Mouse (Mus musculus) limb, embryonic 10.5 days (tissue): Measurements from ENCODE around the gene Dusp14. TPM values are rescaled to one million over a fixed set of nuclear protein-coding genes. Genes with fewer than 3 reads are reported as not detected.

Source experiments
- DNase-seq: peaks from one replicate; pipeline ENCODE4 v3.0.0-alpha.2; 2017; ENCODE audit warnings: low spot score
- H3K27ac ChIP-seq: fragments of 300-500 bp; sonication (generic); 2 replicates; pipeline ENCODE4 v1.5.1; 2016; ENCODE audit warnings: mild to moderate bottlenecking
- H3K27me3 ChIP-seq: fragments of 300-500 bp; sonication (generic); 2 replicates; pipeline ENCODE4 v1.6.1; 2016; ENCODE audit warnings: low read depth, mild to moderate bottlenecking; ENCODE audit not compliant: poor library complexity, severe bottlenecking
- H3K36me3 ChIP-seq: fragments of 300-500 bp; sonication (generic); 2 replicates; pipeline ENCODE4 v1.6.1; 2016; ENCODE audit warnings: mild to moderate bottlenecking, moderate library complexity
- H3K4me1 ChIP-seq: fragments of 300-500 bp; sonication (generic); 2 replicates; pipeline ENCODE4 v1.6.1; 2016
- H3K4me3 ChIP-seq: fragments of 300-500 bp; sonication (generic); 2 replicates; pipeline ENCODE4 v1.5.1; 2016; ENCODE audit warnings: mild to moderate bottlenecking, moderate library complexity
- H3K9me3 ChIP-seq: fragments of 300-500 bp; sonication (generic); replicated peaks from 2 replicates; pipeline ENCODE4 v1.6.1; 2016; ENCODE audit warnings: mild to moderate bottlenecking
- WGBS: fragments of 180-500 bp; shearing (Covaris S2); methylation state at CpG from one replicate; pipeline ENCODE4 v1.1.7; 2016; 5-methylcytosine and 5-hydroxymethylcytosine counted together
- polyA plus RNA-seq: library from polyadenylated mRNA; unstranded; fragments of >200 nt; fragmentation: Nextera tagmentation; extraction: Ambion mirVana; gene quantifications from 2 replicates; pipeline ENCODE4 v1.2.1, GENCODE M21; 2016

The Dusp14 gene
- polyA plus RNA-seq, 1 experiment from 2014 or later, result 7.3 TPM

- Histone ChIP-seq H3K27me3 (no peaks in the 10 kb centered on the region), H3K4me1 (no peaks in the 10 kb centered on the region), H3K27ac (no peak overlapping the region), H3K9me3 (no peaks in the 10 kb centered on the region), H3K4me3 (no peak overlapping the region), H3K36me3 (peaks cover 57% of the 10 kb centered on the region)
- 97% methylated on average over 11 of the region's 11 CpGs for WGBS
- DNase-seq, result no peak
These were observed 10.3 kb upstream of the Dusp14 start for GRCm38 (mm10) chr11:84079361-84079760.

- peaks cover 51% of the 10 kb centered on the region for H3K36me3 ChIP-seq
- H3K4me1 ChIP-seq, result peaks cover under 1% of the 10 kb centered on the region
- no peak for DNase-seq
- no peaks in the 10 kb centered on the region for H3K9me3 ChIP-seq
- H3K27me3 ChIP-seq, result no peaks in the 10 kb centered on the region
- no peak overlapping the region for H3K27ac ChIP-seq
- 96% methylated on average over 9 of the region's 9 CpGs for WGBS
- no peak overlapping the region for H3K4me3 ChIP-seq
These were observed 9.5 kb upstream of the Dusp14 start for GRCm38 (mm10) chr11:84078601-84079000.

GRCm38 (mm10) chr11:84077008-84077407 is 7.9 kb upstream of the Dusp14 start:
- Histone ChIP-seq H3K9me3 (no peaks in the 10 kb centered on the region), H3K36me3 (peaks cover 38% of the 10 kb centered on the region), H3K27me3 (no peaks in the 10 kb centered on the region), H3K27ac (no peak overlapping the region), H3K4me1 (peaks cover 11% of the 10 kb centered on the region), H3K4me3 (no peak overlapping the region)
- WGBS, result 83% methylated on average over 2 of the region's 2 CpGs
- DNase-seq, result no peak

GRCm38 (mm10) chr11:84073816-84074764 is 5.0 kb upstream of the Dusp14 start:
- Histone ChIP-seq H3K36me3 (peaks cover 10% of the 10 kb centered on the region), H3K27ac (no peak overlapping the region), H3K9me3 (no peaks in the 10 kb centered on the region), H3K4me3 (no peak overlapping the region), H3K27me3 (peaks cover 13% of the 10 kb centered on the region), H3K4me1 (peaks cover 12% of the 10 kb centered on the region)
- no peak for DNase-seq
- 88% methylated on average over 7 of the region's 7 CpGs for WGBS

GRCm38 (mm10) chr11:84072904-84073651 is 4.0 kb upstream of the Dusp14 start:
- Histone ChIP-seq H3K9me3 (no peaks in the 10 kb centered on the region), H3K4me3 (no peak overlapping the region), H3K4me1 (peaks cover 19% of the 10 kb centered on the region), H3K36me3 (peaks cover under 1% of the 10 kb centered on the region; the same call in 1 of the 2 replicates), H3K27ac (no peak overlapping the region), H3K27me3 (peaks cover 23% of the 10 kb centered on the region)
- no peak for DNase-seq
- WGBS, result 52% methylated on average over 9 of the region's 9 CpGs

- Histone ChIP-seq H3K36me3 (no peaks in the 10 kb centered on the region), H3K4me3 (peak overlapping the region; percentile 66), H3K27ac (peak overlapping the region; percentile 79)
These were observed 649 bp downstream of the Dusp14 start for GRCm38 (mm10) chr11:84068191-84069033.

GRCm38 (mm10) chr11:84067720-84068190 is 1.3 kb downstream of the Dusp14 start:
- H3K9me3 ChIP-seq, result no peaks in the 10 kb centered on the region
- no peak for DNase-seq
- 2% methylated on average over 21 of the region's 21 CpGs for WGBS
- H3K4me3 ChIP-seq, result peak overlapping the region; percentile 66
- H3K27ac ChIP-seq, result peak overlapping the region; percentile 79
- H3K27me3 ChIP-seq, result peaks cover 58% of the 10 kb centered on the region
- H3K4me1 ChIP-seq, result peaks cover 28% of the 10 kb centered on the region
- H3K36me3 ChIP-seq, result no peaks in the 10 kb centered on the region

More at GRCm38 (mm10) chr11:84068191-84069033, 649 bp downstream of the Dusp14 start:
- H3K9me3 ChIP-seq, result no peaks in the 10 kb centered on the region
- peaks cover 58% of the 10 kb centered on the region for H3K27me3 ChIP-seq
- H3K4me1 ChIP-seq, result peaks cover 35% of the 10 kb centered on the region
- 2% methylated on average over 63 of the region's 63 CpGs for WGBS
- DNase-seq, result peak; percentile 73

- DNase-seq, result peak; percentile 52
- H3K27ac ChIP-seq, result no peak overlapping the region
- WGBS, result 8% methylated on average over 18 of the region's 18 CpGs
- peaks cover 27% of the 10 kb centered on the region for H3K4me1 ChIP-seq
- peak overlapping the region; percentile 66 for H3K4me3 ChIP-seq
- H3K27me3 ChIP-seq, result peaks cover 58% of the 10 kb centered on the region
- H3K36me3 ChIP-seq, result no peaks in the 10 kb centered on the region
- no peaks in the 10 kb centered on the region for H3K9me3 ChIP-seq
These were observed 2.0 kb downstream of the Dusp14 start for GRCm38 (mm10) chr11:84066927-84067645.

- H3K9me3 ChIP-seq, result no peaks in the 10 kb centered on the region
- no peaks in the 10 kb centered on the region for H3K36me3 ChIP-seq
- peaks cover 27% of the 10 kb centered on the region for H3K4me1 ChIP-seq
- 5% methylated on average over 11 of the region's 11 CpGs for WGBS
- no peak for DNase-seq
- no peak overlapping the region for H3K27ac ChIP-seq
- no peak overlapping the region for H3K4me3 ChIP-seq
- peaks cover 58% of the 10 kb centered on the region for H3K27me3 ChIP-seq
These were observed 3.0 kb downstream of the Dusp14 start for GRCm38 (mm10) chr11:84066071-84066481.

GRCm38 (mm10) chr11:84063631-84064209 is 5.3 kb downstream of the Dusp14 start:
- H3K36me3 ChIP-seq, result no peaks in the 10 kb centered on the region
- peaks cover 41% of the 10 kb centered on the region for H3K27me3 ChIP-seq
- DNase-seq, result no peak
- no peak overlapping the region for H3K4me3 ChIP-seq
- peaks cover 23% of the 10 kb centered on the region for H3K4me1 ChIP-seq
- no peaks in the 10 kb centered on the region for H3K9me3 ChIP-seq
- 91% methylated on average over 3 of the region's 3 CpGs for WGBS
- no peak overlapping the region for H3K27ac ChIP-seq

- Histone ChIP-seq H3K27me3 (peaks cover 32% of the 10 kb centered on the region), H3K27ac (no peak overlapping the region), H3K9me3 (no peaks in the 10 kb centered on the region), H3K4me1 (peaks cover 19% of the 10 kb centered on the region), H3K4me3 (no peak overlapping the region), H3K36me3 (no peaks in the 10 kb centered on the region)
- whole genome bisulfite sequencing, result 45% methylated on average over 2 of the region's 2 CpGs
- no peak for DNase-seq
These were observed 6.3 kb downstream of the Dusp14 start for GRCm38 (mm10) chr11:84062805-84063204.
